In genomic region chr13:48513003-48513929, GRCm38 (mm10) we compare ENCODE assay signal across 8 mouse cellular contexts. TPM values are rescaled to one million over a fixed set of nuclear protein-coding genes. Genes with fewer than 3 reads are reported as not detected.
A peak's percentile ranks its signal among the peaks of the same experiment; 100 is the strongest.
DNase-seq lines count a peak whose midpoint lies in the region; ATAC-seq lines count a peak whose summit lies in the region.

Gene Zfp169 (minus strand): TSS chr13:48513451.
Gene A830005F24Rik (plus strand): TSS chr13:48513570.

- peak within 1 kb of the TSS; percentile 75 for H3K4me3 ChIP-seq in hindbrain, embryonic 12.5 days

- peak; percentile 84 for DNase-seq in Muller cell, postnatal 12 days (ENCODE audit: inconsistent ontology term)
- DNase-seq in cerebellum, adult 9-10 months, result peak; percentile 94
- peak; percentile 92 for DNase-seq in frontal cortex, adult 2 months (ENCODE audit: extremely low spot score in 1 of 2, low spot score in 1 of 2)
- DNase-seq in layer of hippocampus, postnatal 14 days (ENCODE audit: low spot score in 2 of 2), result peak; percentile 81 to 91
- peak; percentile 84 for DNase-seq in lung, postnatal 14 days
- peak; percentile 77 for DNase-seq in retina, adult 2 months (ENCODE audit: low read depth, low spot score)
- DNase-seq in thymus, postnatal 36 days, result peak; percentile 85 to 92

- ATAC-seq in hindbrain, embryonic 12.5 days (ENCODE audit: low FRiP score), result peak; percentile 99

- peak within 1 kb of the TSS; percentile 78 for H3K9ac ChIP-seq in hindbrain, embryonic 12.5 days

- H3K4me2 ChIP-seq in hindbrain, embryonic 12.5 days (replicated peaks), result peak within 1 kb of the TSS; percentile 86

- H3K27me3 ChIP-seq in hindbrain, embryonic 12.5 days, result no peaks in the 10 kb centered on the region

- 0 out of 2 replicates have a peak within 1 kb of the TSS, but pooled peaks have one; percentile 13 for H3K27ac ChIP-seq in hindbrain, embryonic 12.5 days

- 2% methylated on average over 34 of the region's 34 CpGs for WGBS in hindbrain, embryonic 12.5 days

- H3K36me3 ChIP-seq in hindbrain, embryonic 12.5 days, result no peaks in the 10 kb centered on the region

- H3K9me3 ChIP-seq in hindbrain, embryonic 12.5 days (replicated peaks), result 0 out of 2 replicates have a peak, but pooled peaks cover 2% of the 10 kb centered on the region

- peaks cover 9% of the 10 kb centered on the region for H3K4me1 ChIP-seq in hindbrain, embryonic 12.5 days

RNA-seq across cellular contexts. Expression of gene Zfp169, which starts in this region (rescaled TPM):
- 12.0 and 13.3 TPM in 2 replicates for polyA plus RNA-seq in frontal cortex, adult 2 months (2012; rRNA removed)
- 7.4 TPM in 2 replicates for polyA plus RNA-seq in hindbrain, embryonic 12.5 days (2016; fragmentation: Nextera tagmentation; extraction: Ambion mirVana)
- 10 to 100 TPM; 21.4 to 21.8 TPM for total RNA-seq in layer of hippocampus, postnatal 14 days (2021)

RNA-seq across cellular contexts. Expression of gene A830005F24Rik, which starts in this region (rescaled TPM):
- 0.80 and 1.5 TPM in 2 replicates for polyA plus RNA-seq in frontal cortex, adult 2 months (2012; rRNA removed)
- polyA plus RNA-seq in hindbrain, embryonic 12.5 days (2016; fragmentation: Nextera tagmentation; extraction: Ambion mirVana), result 3.2 and 4.0 TPM in 2 replicates
- total RNA-seq in layer of hippocampus, postnatal 14 days (2021), result 1 to 10 TPM; 1.0 to 2.2 TPM

Comparison
In these comparisons a context has a peak if more than half of its experiments do, and no peak if none do; other contexts are left out.
1. Peak in every context shown above with its lines: DNase-seq, ATAC-seq, H3K4me3 ChIP-seq and H3K27ac ChIP-seq.